Mouse (Mus musculus) limb, embryonic 14.5 days (tissue): ENCODE data around the gene Cyp2b10. TPM values are rescaled to one million over a fixed set of nuclear protein-coding genes. Genes with fewer than 3 reads are reported as not detected.
"Not testable (repeated sequence)": the region's sequence is repeated elsewhere in the genome, so short reads cannot be mapped to it uniquely, and the experiment has no call there.

Experiments
- ATAC-seq: fragments of 200-750 bp; cut with Nextera tagmentation; 2 replicates; pipeline ENCODE4 v1.8.0; 2017; ENCODE audit warnings: low read depth, moderate number of reproducible peaks, moderate TSS enrichment; ENCODE audit not compliant: low FRiP score
- DNase-seq: peaks from one replicate; pipeline ENCODE4 v3.0.0-alpha.2; 2015; ENCODE audit warnings: low spot score
- H3K27ac ChIP-seq: fragments of 300-500 bp; sonication (generic); replicated peaks from 2 replicates; pipeline ENCODE4 v1.5.1; 2014; ENCODE audit warnings: low read depth, mild to moderate bottlenecking, low read length, moderate library complexity, mixed read lengths
- H3K27me3 ChIP-seq: fragments of 300-500 bp; sonication (generic); 2 replicates; pipeline ENCODE4 v1.6.1; 2014; ENCODE audit warnings: low read length, mixed read lengths; ENCODE audit not compliant: control insufficient read depth, insufficient read depth
- H3K36me3 ChIP-seq: fragments of 300-500 bp; sonication (generic); 2 replicates; pipeline ENCODE4 v1.6.1; 2014; ENCODE audit warnings: mild to moderate bottlenecking, low read length, moderate library complexity, mixed read lengths; ENCODE audit not compliant: control insufficient read depth, insufficient read depth
- H3K4me1 ChIP-seq: fragments of 300-500 bp; sonication (generic); 2 replicates; pipeline ENCODE4 v1.6.1; 2014; ENCODE audit warnings: antibody characterized with exemption, low read length, mixed read lengths; ENCODE audit not compliant: control insufficient read depth, insufficient read depth
- H3K4me2 ChIP-seq: fragments of 300-500 bp; sonication (generic); replicated peaks from 2 replicates; pipeline ENCODE4 v1.6.1; 2014; ENCODE audit warnings: low read depth, mild to moderate bottlenecking, low read length, moderate library complexity; ENCODE audit not compliant: severe bottlenecking
- H3K4me3 ChIP-seq: fragments of 300-500 bp; sonication (generic); replicated peaks from 2 replicates; pipeline ENCODE4 v1.5.1; 2014; ENCODE audit warnings: low read length
- H3K9ac ChIP-seq: fragments of 300-500 bp; sonication (generic); 2 replicates; pipeline ENCODE4 v1.6.1; 2014; ENCODE audit warnings: mild to moderate bottlenecking, low read depth, low read length, moderate library complexity; ENCODE audit not compliant: severe bottlenecking
- H3K9me3 ChIP-seq: fragments of 300-500 bp; sonication (generic); 2 replicates; pipeline ENCODE4 v1.6.1; 2016; ENCODE audit warnings: low read length; ENCODE audit not compliant: control insufficient read depth
- POLR2A ChIP-seq: fragments of 200-500 bp; IDR thresholded peaks from 2 replicates; pipeline ENCODE4 v1.8.0; 2012; ENCODE audit warnings: inconsistent platforms, mild to moderate bottlenecking, moderate library complexity, borderline replicate concordance; ENCODE audit not compliant: insufficient read depth, insufficient read length; ENCODE audit errors: extremely low read depth
- WGBS: fragments of 180-500 bp; shearing (Covaris S2); extraction: QIAGEN DNeasy Blood & Tissue Kit; methylation state at CpG from one replicate; pipeline ENCODE4 v1.1.7; 2014; 5-methylcytosine and 5-hydroxymethylcytosine counted together
- polyA plus RNA-seq, 2 experiments: library from polyadenylated mRNA; depleted of rRNA in 1 of 2; stranded (reverse) in 1 of 2; unstranded in 1 of 2; fragments of >200 nt; fragmentation: Nextera tagmentation in 1 of 2; extraction: Ambion mirVana in 1 of 2; gene quantifications; 2 replicates each; pipeline versions ENCODE4 v1.2.1 to v1.2.3; 2012 to 2014

The Cyp2b10 gene
- polyA plus RNA-seq, 2 experiments, result not detected

GRCm38 (mm10) chr7:25903156-25903555, 5.7 kb downstream of the Cyp2b10 start:
- DNase-seq (no peak), ATAC-seq (no peak)
- Histone ChIP-seq H3K9me3 (no peaks in the 10 kb centered on the region), H3K4me2 (no peak overlapping the region), H3K9ac (no peak overlapping the region), H3K4me1 (no peaks in the 10 kb centered on the region), H3K27me3 (no peaks in the 10 kb centered on the region), H3K4me3 (no peak overlapping the region), H3K36me3 (no peaks in the 10 kb centered on the region), H3K27ac (no peak overlapping the region)
- no peak for TF ChIP-seq POLR2A
- WGBS, result 50% methylated on average over 14 of the region's 14 CpGs

- 50% methylated on average over 3 of the region's 3 CpGs for WGBS
- Histone ChIP-seq H3K9ac (no peak overlapping the region), H3K4me1 (no peaks in the 10 kb centered on the region), H3K27ac (no peak overlapping the region), H3K4me2 (no peak overlapping the region), H3K9me3 (no peaks in the 10 kb centered on the region), H3K4me3 (no peak overlapping the region), H3K36me3 (no peaks in the 10 kb centered on the region), H3K27me3 (no peaks in the 10 kb centered on the region)
- no peak for ATAC-seq
- no peak for TF ChIP-seq POLR2A
- DNase-seq, result no peak
Measured at GRCm38 (mm10) chr7:25904066-25904465, 6.6 kb downstream of the Cyp2b10 start.

- Histone ChIP-seq H3K36me3 (no peaks in the 10 kb centered on the region), H3K4me3 (no peak overlapping the region), H3K4me2 (no peak overlapping the region), H3K27me3 (no peaks in the 10 kb centered on the region), H3K4me1 (no peaks in the 10 kb centered on the region), H3K9ac (no peak overlapping the region), H3K9me3 (no peaks in the 10 kb centered on the region), H3K27ac (no peak overlapping the region)
- no peak for TF ChIP-seq POLR2A
- WGBS, result 72% methylated on average over 10 of the region's 10 CpGs
- no peak for DNase-seq
- ATAC-seq, result no peak
Measured at GRCm38 (mm10) chr7:25904489-25904888, 7.1 kb downstream of the Cyp2b10 start.

GRCm38 (mm10) chr7:25907380-25907779, 10.0 kb downstream of the Cyp2b10 start:
- ATAC-seq (no peak), DNase-seq (no peak)
- H3K36me3 ChIP-seq, result no peaks in the 10 kb centered on the region
- no peak overlapping the region for H3K9ac ChIP-seq
- no peak overlapping the region for H3K4me3 ChIP-seq
- no peak overlapping the region for H3K4me2 ChIP-seq
- 74% methylated on average over 6 of the region's 6 CpGs for WGBS
- no peak overlapping the region for H3K27ac ChIP-seq
- no peaks in the 10 kb centered on the region for H3K27me3 ChIP-seq
- TF ChIP-seq POLR2A, result no peak
- 0 out of 2 replicates have a peak, but pooled peaks cover 5% of the 10 kb centered on the region for H3K9me3 ChIP-seq
- H3K4me1 ChIP-seq, result no peaks in the 10 kb centered on the region

DNA sequence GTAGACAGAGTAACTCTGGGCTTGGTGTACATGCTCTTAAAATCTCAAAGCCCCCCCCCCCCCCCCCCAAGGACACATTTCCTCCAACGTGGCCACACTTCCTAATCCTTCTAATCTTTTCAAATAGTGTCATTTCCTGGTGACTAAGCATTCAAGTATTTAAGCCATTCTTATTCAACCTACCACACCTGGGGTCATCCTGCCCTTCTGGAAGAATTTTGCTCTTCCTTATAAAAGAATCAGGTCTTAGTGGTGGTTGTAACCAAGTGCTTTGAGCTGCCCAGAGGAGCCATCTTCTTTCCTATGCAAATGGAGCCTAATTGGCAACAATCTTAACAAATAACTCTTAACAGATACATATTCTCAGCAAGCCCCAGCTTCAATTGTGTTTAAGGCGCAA, 12.6 kb downstream of the Cyp2b10 start:
- H3K36me3 ChIP-seq, result no peaks in the 10 kb centered on the region
- no peak overlapping the region for H3K4me3 ChIP-seq
- H3K4me2 ChIP-seq, result no peak overlapping the region
- H3K27me3 ChIP-seq, result no peaks in the 10 kb centered on the region
- H3K4me1 ChIP-seq, result no peaks in the 10 kb centered on the region
- TF ChIP-seq POLR2A, result no peak
- H3K27ac ChIP-seq, result no peak overlapping the region
- no peak for ATAC-seq
- no peak for DNase-seq
- WGBS, result 79% methylated on average over 2 of the region's 2 CpGs
- 0 out of 2 replicates have a peak, but pooled peaks cover 5% of the 10 kb centered on the region for H3K9me3 ChIP-seq
- no peak overlapping the region for H3K9ac ChIP-seq

DNA sequence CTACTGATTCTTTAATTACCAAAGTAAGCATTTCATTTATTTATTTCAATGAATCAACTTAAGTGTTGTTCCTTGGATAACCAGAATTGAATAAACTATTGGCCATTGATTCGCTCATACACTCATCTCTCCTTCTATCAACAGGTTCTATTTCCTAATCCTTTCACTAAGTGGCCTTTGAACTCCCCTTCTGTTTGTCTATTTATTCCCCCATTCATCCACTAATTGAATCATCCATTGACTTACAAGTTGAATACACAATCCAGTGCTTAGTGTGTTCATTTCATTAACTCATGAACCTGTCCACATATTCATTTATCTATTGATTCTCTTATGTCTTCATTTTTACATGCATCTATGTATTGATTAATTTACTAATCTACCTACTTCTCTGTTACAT, 18.7 kb downstream of the Cyp2b10 start:
- Histone ChIP-seq H3K4me1 (no peaks in the 10 kb centered on the region), H3K4me2 (no peak overlapping the region), H3K27ac (no peak overlapping the region), H3K9ac (no peak overlapping the region), H3K4me3 (no peak overlapping the region), H3K36me3 (no peaks in the 10 kb centered on the region), H3K27me3 (no peaks in the 10 kb centered on the region), H3K9me3 (no peaks in the 10 kb centered on the region)
- DNase-seq (no peak), ATAC-seq (no peak)
- TF ChIP-seq POLR2A, result no peak
- 79% methylated on average over 1 of the region's 1 CpGs for WGBS

DNA sequence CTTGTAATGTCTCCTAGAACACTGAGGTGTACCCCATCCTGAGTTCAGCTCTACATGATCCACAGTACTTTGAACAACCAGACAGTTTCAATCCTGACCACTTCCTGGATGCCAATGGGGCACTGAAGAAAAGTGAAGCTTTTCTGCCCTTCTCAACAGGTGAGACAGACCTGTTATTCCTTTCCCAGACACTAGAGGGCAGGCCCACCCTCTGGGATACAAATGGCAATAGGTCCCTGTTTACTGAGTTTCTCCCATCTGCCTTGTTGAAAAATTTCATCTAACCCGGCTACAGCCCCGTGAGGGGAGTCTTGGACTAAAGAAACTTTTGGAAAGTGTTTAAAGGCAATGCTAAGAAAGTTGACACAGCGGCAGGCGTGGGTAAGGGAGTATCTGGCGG, 19.9 kb downstream of the Cyp2b10 start:
- not testable (repeated sequence) for H3K4me3 ChIP-seq, H3K9me3 ChIP-seq, H3K9ac ChIP-seq, H3K4me2 ChIP-seq, H3K27me3 ChIP-seq, ATAC-seq, H3K36me3 ChIP-seq, H3K27ac ChIP-seq, DNase-seq, H3K4me1 ChIP-seq
- 57% methylated on average over 5 of the region's 5 CpGs for WGBS
